Mouse (Mus musculus): Measurements from ENCODE around the gene Prex1.
"Not testable (repeated sequence)": the region's sequence is repeated elsewhere in the genome, so short reads cannot be mapped to it uniquely, and the experiment has no call there.

Prex1 gene

GRCm38 (mm10) chr2:166713690-166714426 is at the start of gene Prex1:
Gene Prex1 (minus strand): TSS chr2:166713832.
- DNase-seq, result peak; percentile 91

- no peak for DNase-seq
Observed at GRCm38 (mm10) chr2:166757969-166758368, 44.3 kb upstream of the Prex1 start.

GRCm38 (mm10) chr2:166754760-166755159 is 41.1 kb upstream of the Prex1 start:
- DNase-seq, result no peak

- DNase-seq, result no peak
Observed at GRCm38 (mm10) chr2:166754194-166754593, 40.6 kb upstream of the Prex1 start.

- DNase-seq, result no peak
Observed at GRCm38 (mm10) chr2:166750620-166751191, 37.1 kb upstream of the Prex1 start.

GRCm38 (mm10) chr2:166746261-166746913 is 32.8 kb upstream of the Prex1 start:
- not testable (repeated sequence) for DNase-seq

GRCm38 (mm10) chr2:166745849-166746248 is 32.2 kb upstream of the Prex1 start:
- no peak for DNase-seq

- DNase-seq, result no peak
Observed at GRCm38 (mm10) chr2:166744433-166744832, 30.8 kb upstream of the Prex1 start.

- DNase-seq, result no peak
Observed at GRCm38 (mm10) chr2:166743504-166743903, 29.9 kb upstream of the Prex1 start.

- DNase-seq, result no peak
Observed at GRCm38 (mm10) chr2:166741445-166741844, 27.8 kb upstream of the Prex1 start.

GRCm38 (mm10) chr2:166740396-166740795 is 26.8 kb upstream of the Prex1 start:
- no peak for DNase-seq

GRCm38 (mm10) chr2:166737307-166737706 is 23.7 kb upstream of the Prex1 start:
- DNase-seq, result no peak

GRCm38 (mm10) chr2:166735469-166736001 is 21.9 kb upstream of the Prex1 start:
- DNase-seq, result no peak

GRCm38 (mm10) chr2:166732860-166733259 is 19.2 kb upstream of the Prex1 start:
- no peak for DNase-seq

- DNase-seq, result no peak
Observed at GRCm38 (mm10) chr2:166732146-166732545, 18.5 kb upstream of the Prex1 start.

- DNase-seq, result not testable (repeated sequence)
Observed at GRCm38 (mm10) chr2:166731102-166731883, 17.7 kb upstream of the Prex1 start.

GRCm38 (mm10) chr2:166730567-166730915 is 16.9 kb upstream of the Prex1 start:
- no peak for DNase-seq

GRCm38 (mm10) chr2:166729656-166730566 is 16.3 kb upstream of the Prex1 start:
- DNase-seq, result no peak

GRCm38 (mm10) chr2:166729045-166729444 is 15.4 kb upstream of the Prex1 start:
- DNase-seq, result no peak

GRCm38 (mm10) chr2:166728261-166728680 is 14.6 kb upstream of the Prex1 start:
- DNase-seq, result no peak

- no peak for DNase-seq
Observed at GRCm38 (mm10) chr2:166727790-166728189, 14.2 kb upstream of the Prex1 start.

GRCm38 (mm10) chr2:166726891-166727290 is 13.3 kb upstream of the Prex1 start:
- no peak for DNase-seq

Data from cerebellum, adult 11 months (tissue).